Comparison of ENCODE assay signal across 7 mouse cellular contexts in the genomic region with DNA sequence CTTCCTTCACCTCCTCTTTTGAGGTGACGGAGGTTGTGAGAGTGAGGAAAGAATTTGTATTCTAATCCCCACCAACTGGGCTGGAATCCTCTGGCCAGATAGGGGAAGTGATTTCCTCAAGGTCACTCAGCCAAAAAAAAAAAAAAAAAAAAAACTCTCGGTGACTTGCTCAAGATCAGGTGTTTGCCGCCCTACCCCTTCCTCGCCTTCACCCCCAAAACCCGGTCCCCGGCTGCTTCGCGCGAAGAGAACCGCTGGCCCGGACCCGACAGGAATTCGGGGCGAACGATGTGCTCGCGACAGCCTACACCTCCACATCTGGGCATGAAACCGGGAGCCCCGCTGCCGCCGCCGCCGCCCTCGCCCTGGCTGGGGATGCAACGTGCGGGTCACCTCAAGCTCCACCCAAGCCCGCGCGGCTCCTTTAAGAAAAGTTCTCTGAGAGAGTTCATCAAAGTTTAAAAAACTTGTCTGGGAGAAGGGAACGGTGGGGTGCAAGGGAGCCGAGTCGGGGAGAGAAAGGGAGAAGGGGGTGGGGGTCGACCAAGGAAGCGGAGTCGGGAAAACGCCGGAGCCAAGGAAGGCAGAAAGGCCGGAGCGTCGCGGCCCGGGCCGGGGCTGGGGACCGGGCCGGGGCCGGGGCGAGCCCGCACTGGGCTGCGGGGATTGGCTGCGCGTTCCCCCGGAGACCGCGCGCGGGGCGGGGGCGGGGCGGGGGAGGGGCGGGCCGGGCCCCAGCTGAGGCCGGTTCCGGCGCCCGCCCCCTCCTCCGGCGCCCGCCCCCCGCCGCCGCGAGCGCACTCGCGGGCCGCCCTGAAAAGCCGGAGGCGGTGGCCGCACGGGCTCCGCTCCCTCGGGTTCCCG. TPM values are rescaled to one million over a fixed set of nuclear protein-coding genes. Genes with fewer than 3 reads are reported as not detected.
DNase-seq lines count a peak whose midpoint lies in the region; ATAC-seq and TF ChIP-seq lines count a peak whose summit lies in the region.

No protein-coding gene starts in this region.

- H3K4me2 ChIP-seq in intestine, embryonic 15.5 days (replicated peaks) = peak overlapping the region; percentile 99
- H3K4me2 ChIP-seq in liver, postnatal 0 days (ENCODE audit: low read depth, low read length) = peak overlapping the region; percentile 75
- H3K4me2 ChIP-seq in neural tube, embryonic 14.5 days (ENCODE audit: low read depth, low read length) = peak overlapping the region; percentile 97

- in situ Hi-C loops in ES-E14 (cut with MboI; ENCODE audit: low sequenced_read_pairs in 2 of 2, unreplicated experiment in 2 of 2) = no loop called here

- H3K9ac ChIP-seq in ES-E14 (ENCODE audit: insufficient read depth, low read depth, low read length, poor library complexity, severe bottlenecking) = peak overlapping the region; percentile 97
- peak overlapping the region; percentile 74 for H3K9ac ChIP-seq in intestine, embryonic 15.5 days
- H3K9ac ChIP-seq in liver, postnatal 0 days (replicated peaks) = peak overlapping the region; percentile 72
- H3K9ac ChIP-seq in neural tube, embryonic 14.5 days (replicated peaks; ENCODE audit: low read depth, low read length) = peak overlapping the region; percentile 58

- TF ChIP-seq POLR2A in bone marrow, adult 2 months (IDR thresholded peaks at IDR 0.05; ENCODE audit: borderline replicate concordance, control insufficient read depth, low read depth, low read length) = no peak

- no peaks in the 10 kb centered on the region for H3K36me3 ChIP-seq in ES-E14 (ENCODE audit: control insufficient read depth, insufficient read depth, low read length, poor library complexity, severe bottlenecking)
- no peaks in the 10 kb centered on the region for H3K36me3 ChIP-seq in intestine, embryonic 15.5 days
- H3K36me3 ChIP-seq in liver, postnatal 0 days (replicated peaks; ENCODE audit: insufficient read depth, low read length) = no peaks in the 10 kb centered on the region
- no peaks in the 10 kb centered on the region for H3K36me3 ChIP-seq in neural tube, embryonic 14.5 days (ENCODE audit: control insufficient read depth, insufficient read depth, low read length)

- H3K4me1 ChIP-seq in ES-E14 (ENCODE audit: control insufficient read depth in 2 of 2, insufficient read depth in 2 of 2, low read length in 2 of 2, poor library complexity in 1 of 2) = peaks cover 7 to 17% of the 10 kb centered on the region in 2 experiments; a peak in 3 of 4 replicates
- no peaks in the 10 kb centered on the region for H3K4me1 ChIP-seq in bone marrow, adult 2 months (ENCODE audit: control insufficient read depth, insufficient read depth, low read length)
- peaks cover 17% of the 10 kb centered on the region for H3K4me1 ChIP-seq in intestine, embryonic 15.5 days (replicated peaks)
- peaks cover 8% of the 10 kb centered on the region for H3K4me1 ChIP-seq in liver, postnatal 0 days (ENCODE audit: insufficient read depth)
- H3K4me1 ChIP-seq in neural tube, embryonic 14.5 days (ENCODE audit: control insufficient read depth, insufficient read depth, low read length) = peaks cover 13% of the 10 kb centered on the region

- H3K4me3 ChIP-seq in ES-E14 (ENCODE audit: insufficient read depth in 1 of 2, low read depth in 1 of 2, low read length in 2 of 2, poor library complexity in 1 of 2, severe bottlenecking in 1 of 2) = peak overlapping the region; percentile 93 to 99
- H3K4me3 ChIP-seq in bone marrow, adult 2 months (replicated peaks; ENCODE audit: control insufficient read depth, low read depth, low read length) = peak overlapping the region; percentile 53
- peak overlapping the region; percentile 74 for H3K4me3 ChIP-seq in intestine, embryonic 15.5 days (replicated peaks)
- H3K4me3 ChIP-seq in liver, postnatal 0 days (ENCODE audit: low read depth, low read length) = peak overlapping the region; percentile 58
- peak overlapping the region; percentile 60 for H3K4me3 ChIP-seq in neural tube, embryonic 14.5 days (ENCODE audit: low read depth, low read length)

- H3K27me3 ChIP-seq in intestine, embryonic 15.5 days (replicated peaks) = peaks cover 9% of the 10 kb centered on the region; the same call in 1 of the 2 replicates
- peaks cover 37% of the 10 kb centered on the region for H3K27me3 ChIP-seq in liver, postnatal 0 days (ENCODE audit: insufficient read depth, low read length)
- H3K27me3 ChIP-seq in neural tube, embryonic 14.5 days (ENCODE audit: control insufficient read depth, insufficient read depth, low read length) = peaks cover 24% of the 10 kb centered on the region

- no peak for DNase-seq in ES-E14 (ENCODE audit: low read depth, low spot score)
- peak; percentile 39 to 50 for DNase-seq in gastrocnemius, postnatal 4 days (ENCODE audit: low spot score in 2 of 2)
- peak; percentile 73 for DNase-seq in liver, postnatal 0 days
- peak; percentile 42 for DNase-seq in urinary bladder, postnatal 14 days (ENCODE audit: low spot score)

- no peaks in the 10 kb centered on the region for H3K9me3 ChIP-seq in ES-E14 (ENCODE audit: control insufficient read depth, insufficient read depth, low read depth, low read length)
- H3K9me3 ChIP-seq in intestine, embryonic 15.5 days = no peaks in the 10 kb centered on the region
- H3K9me3 ChIP-seq in liver, postnatal 0 days (ENCODE audit: low read length) = no peaks in the 10 kb centered on the region
- no peaks in the 10 kb centered on the region for H3K9me3 ChIP-seq in neural tube, embryonic 14.5 days (ENCODE audit: control insufficient read depth, low read length)

- 1% methylated on average over 64 of the region's 83 CpGs for WGBS in bone marrow, adult 2 months
- under 1% methylated on average over 40 of the region's 83 CpGs for WGBS in intestine, embryonic 15.5 days
- 1% methylated on average over 44 of the region's 83 CpGs for WGBS in liver, postnatal 0 days (ENCODE audit: insufficient replicate concordance)
- WGBS in neural tube, embryonic 14.5 days = under 1% methylated on average over 46 of the region's 83 CpGs

- TF ChIP-seq CTCF in bone marrow, adult 2 months (IDR thresholded peaks at IDR 0.05; ENCODE audit: control insufficient read depth, insufficient read depth, low read length) = no peak
- TF ChIP-seq CTCF in liver, postnatal 0 days (IDR thresholded peaks at IDR 0.05; ENCODE audit: low read depth) = no peak

- H3K27ac ChIP-seq in ES-E14 (ENCODE audit: insufficient read depth, low read depth, low read length, poor library complexity, severe bottlenecking) = peak overlapping the region; percentile 97
- no peak overlapping the region; the same call in 1 of the 2 replicates for H3K27ac ChIP-seq in bone marrow, adult 2 months (ENCODE audit: control insufficient read depth, insufficient read depth, low read depth, low read length, poor library complexity)
- peak overlapping the region; percentile 54; the same call in 1 of the 2 replicates for H3K27ac ChIP-seq in intestine, embryonic 15.5 days
- peak overlapping the region; percentile 84 for H3K27ac ChIP-seq in liver, postnatal 0 days (ENCODE audit: low read depth)
- H3K27ac ChIP-seq in neural tube, embryonic 14.5 days (ENCODE audit: low read depth, low read length) = no peak overlapping the region

- peak; percentile 93 for ATAC-seq in intestine, embryonic 15.5 days
- peak; percentile 92 for ATAC-seq in liver, postnatal 0 days
- peak; percentile 89 for ATAC-seq in neural tube, embryonic 14.5 days (ENCODE audit: low read depth)

- TF ChIP-seq EP300 in liver, postnatal 0 days (IDR thresholded peaks at IDR 0.05; ENCODE audit: low read depth) = no peak

TF ChIP-seq in ES-E14, 5 proteins besides CTCF, POLR2A, EP300 and RAD21:
- no peak for TF ChIP-seq MAFK (IDR thresholded peaks at IDR 0.05; ENCODE audit: insufficient read depth, low read depth, low read length)
- peak; percentile 97 for TF ChIP-seq ZNF384 (IDR thresholded peaks at IDR 0.05; ENCODE audit: low read depth, low read length)

RNA-seq across cellular contexts. Expression of gene Rbpms2, which starts 0.6 kb away (rescaled TPM):
- total RNA-seq in ES-E14 (2012; rRNA removed) = 44.7 and 64.5 TPM in 2 replicates
- polyA plus RNA-seq in bone marrow, adult 2 months (2011; ENCODE audit: insufficient read depth, insufficient read length, low replicate concordance, missing spikeins) = 32.3 and 68.4 TPM in 2 replicates
- 1 to 10 TPM; 5.1 to 5.6 TPM for total RNA-seq in gastrocnemius, postnatal 4 days (2021)
- 18.9 and 19.6 TPM in 2 replicates for polyA plus RNA-seq in intestine, embryonic 15.5 days (2015; fragmentation: Nextera tagmentation; extraction: Ambion mirVana)
- polyA plus RNA-seq in liver, postnatal 0 days (2015; fragmentation: Nextera tagmentation; extraction: Ambion mirVana) = 23.5 and 26.1 TPM in 2 replicates
- polyA plus RNA-seq in neural tube, embryonic 14.5 days (2014; fragmentation: Nextera tagmentation; extraction: Ambion mirVana) = 2.5 and 3.9 TPM in 2 replicates

RNA-seq across cellular contexts. Expression of gene Oaz2, which starts 37.8 kb away (rescaled TPM):
- 30.1 and 51.5 TPM in 2 replicates for total RNA-seq in ES-E14 (2012; rRNA removed)
- polyA plus RNA-seq in bone marrow, adult 2 months (2011; ENCODE audit: insufficient read depth, insufficient read length, low replicate concordance, missing spikeins) = 22.1 and 34.0 TPM in 2 replicates
- 100 to 1,000 TPM; 232 to 238 TPM for total RNA-seq in gastrocnemius, postnatal 4 days (2021)
- polyA plus RNA-seq in intestine, embryonic 15.5 days (2015; fragmentation: Nextera tagmentation; extraction: Ambion mirVana) = 196 and 203 TPM in 2 replicates
- polyA plus RNA-seq in liver, postnatal 0 days (2015; fragmentation: Nextera tagmentation; extraction: Ambion mirVana) = 50.9 and 52.8 TPM in 2 replicates
- 254 and 315 TPM in 2 replicates for polyA plus RNA-seq in neural tube, embryonic 14.5 days (2014; fragmentation: Nextera tagmentation; extraction: Ambion mirVana)

RNA-seq across cellular contexts. Expression of gene Pif1, which starts 43.0 kb away (rescaled TPM):
- 31.8 and 53.8 TPM in 2 replicates for total RNA-seq in ES-E14 (2012; rRNA removed)
- polyA plus RNA-seq in bone marrow, adult 2 months (2011; ENCODE audit: insufficient read depth, insufficient read length, low replicate concordance, missing spikeins) = 16.5 and 29.8 TPM in 2 replicates
- total RNA-seq in gastrocnemius, postnatal 4 days (2021) = 1 to 10 TPM; 3.0 TPM
- 9.1 and 9.6 TPM in 2 replicates for polyA plus RNA-seq in intestine, embryonic 15.5 days (2015; fragmentation: Nextera tagmentation; extraction: Ambion mirVana)
- polyA plus RNA-seq in liver, postnatal 0 days (2015; fragmentation: Nextera tagmentation; extraction: Ambion mirVana) = 3.2 and 3.5 TPM in 2 replicates
- 0.75 and 1.0 TPM in 2 replicates for polyA plus RNA-seq in neural tube, embryonic 14.5 days (2014; fragmentation: Nextera tagmentation; extraction: Ambion mirVana)

RNA-seq across cellular contexts. Expression of gene Plekho2, which starts 50.2 kb away (rescaled TPM):
- 3.4 and 5.4 TPM in 2 replicates for total RNA-seq in ES-E14 (2012; rRNA removed)
- 25.7 and 55.0 TPM in 2 replicates for polyA plus RNA-seq in bone marrow, adult 2 months (2011; ENCODE audit: insufficient read depth, insufficient read length, low replicate concordance, missing spikeins)
- 10 to 100 TPM; 23.6 to 26.0 TPM for total RNA-seq in gastrocnemius, postnatal 4 days (2021)
- 11.0 and 11.2 TPM in 2 replicates for polyA plus RNA-seq in intestine, embryonic 15.5 days (2015; fragmentation: Nextera tagmentation; extraction: Ambion mirVana)
- 14.3 and 14.5 TPM in 2 replicates for polyA plus RNA-seq in liver, postnatal 0 days (2015; fragmentation: Nextera tagmentation; extraction: Ambion mirVana)
- 2.4 and 5.2 TPM in 2 replicates for polyA plus RNA-seq in neural tube, embryonic 14.5 days (2014; fragmentation: Nextera tagmentation; extraction: Ambion mirVana)

Comparison
In these comparisons a context has a peak if more than half of its experiments do, and no peak if none do; other contexts are left out.
1. H3K27ac ChIP-seq: peak in ES-E14 (single experiment), intestine, embryonic 15.5 days (single experiment) and liver, postnatal 0 days (single experiment); none in bone marrow, adult 2 months (single experiment) and neural tube, embryonic 14.5 days (single experiment).
2. Peak in every context shown above with its lines, with median percentiles within 50 percentile points of each other: H3K4me3 ChIP-seq, H3K9ac ChIP-seq, ATAC-seq and H3K4me2 ChIP-seq.